Mouse (Mus musculus) cerebellum, postnatal 36 days (tissue): ENCODE results near the gene Dusp1.
A peak's percentile ranks its signal among the peaks of the same experiment; 100 is the strongest.

ENCODE experiments used
- DNase-seq, 2 experiments: peaks; one replicate each; pipeline ENCODE4 v3.0.0; 2021 to 2022; ENCODE audit warnings: mixed read lengths in 2 of 2

Dusp1 gene

DNA sequence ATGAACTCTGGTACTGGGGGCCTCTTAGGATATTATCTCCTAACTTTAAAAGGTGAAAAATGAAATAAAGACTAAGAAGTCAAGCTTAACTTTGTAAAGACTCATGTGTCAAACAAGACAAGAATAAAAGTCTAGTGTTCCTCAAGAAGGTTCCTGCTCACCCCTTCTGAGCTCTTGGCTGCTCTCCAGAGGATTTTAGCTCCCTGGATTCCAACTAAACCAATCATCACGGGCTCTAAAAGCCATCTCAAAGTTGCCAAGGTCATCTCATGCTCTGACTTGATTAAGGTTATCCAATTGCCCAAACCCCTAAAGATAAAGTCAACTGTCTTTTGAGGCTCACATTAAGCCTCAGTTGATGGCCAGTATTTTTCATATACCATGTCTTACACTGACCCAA, 63.3 kb downstream of the Dusp1 start:
- DNase-seq, result no peak

DNA sequence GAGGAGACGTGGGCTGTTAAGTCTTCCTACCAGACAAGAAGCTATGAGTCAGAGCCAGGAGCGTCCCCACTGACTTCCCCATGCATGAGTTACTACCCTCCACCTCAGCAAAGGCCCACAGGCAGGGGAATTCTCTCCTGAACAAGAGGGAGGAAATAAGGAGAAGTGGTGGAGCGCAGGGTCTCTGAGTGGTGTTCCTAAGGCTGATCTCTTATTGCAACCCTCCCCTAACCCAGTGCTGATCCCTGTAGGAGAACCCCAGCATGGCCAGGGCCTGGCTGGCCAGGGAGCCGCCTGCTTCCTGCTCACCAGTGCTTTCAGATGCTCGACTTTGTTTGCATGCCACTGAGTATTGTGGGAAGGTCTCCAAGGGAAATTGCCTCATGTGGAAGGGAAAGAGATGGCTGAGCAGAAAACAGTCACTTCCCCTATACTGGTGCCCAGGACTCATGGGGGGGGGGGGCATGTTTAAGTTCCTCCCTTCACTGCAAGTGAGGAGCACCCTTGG, 64.5 kb downstream of the Dusp1 start:
- no peak for DNase-seq

DNA sequence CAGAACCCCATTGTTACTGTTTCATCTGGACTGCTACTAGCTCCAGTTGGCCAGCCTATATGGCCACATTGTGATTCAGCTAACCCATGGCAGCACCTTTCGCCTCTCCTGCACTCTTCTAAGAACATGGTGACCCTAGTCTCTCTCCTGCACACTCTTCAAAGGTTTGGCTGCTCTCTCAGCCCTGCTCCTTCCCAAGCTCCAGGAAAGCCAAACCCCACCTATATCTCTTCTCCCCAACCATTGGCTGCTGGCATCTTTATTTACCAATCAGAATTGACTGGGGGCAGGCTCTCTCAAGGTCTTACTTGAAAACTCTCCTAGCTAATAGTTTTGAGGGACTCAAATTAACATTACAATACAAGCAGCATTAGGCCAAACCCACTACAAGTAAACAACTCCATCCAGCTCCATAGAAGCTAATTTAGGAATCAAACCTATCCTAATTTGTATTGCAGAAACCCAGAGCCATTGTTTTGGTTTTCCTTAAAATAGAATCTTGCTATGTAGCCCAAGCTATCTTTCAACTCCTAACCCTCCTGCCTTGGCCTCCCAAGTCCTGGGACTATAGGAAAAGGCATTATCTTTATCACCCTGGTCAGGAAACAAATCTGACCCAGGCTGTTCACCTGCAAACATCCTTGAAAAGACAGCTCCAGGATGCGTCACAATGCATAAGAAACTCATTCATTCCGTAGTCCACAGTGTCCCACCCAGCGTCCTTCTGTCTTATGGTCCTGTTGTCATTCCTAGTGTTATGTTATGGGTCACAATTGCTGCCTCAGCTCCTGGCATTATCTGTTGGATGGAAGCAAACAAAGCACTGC, 67.1 kb downstream of the Dusp1 start:
- no peak for DNase-seq

- DNase-seq, result no peak
These were observed 69.7 kb downstream of the Dusp1 start for GRCm38 (mm10) chr17:26492246-26492645.

GRCm38 (mm10) chr17:26490910-26491309, 71.0 kb downstream of the Dusp1 start:
- peak in 1 of 2 experiments; percentile 42 for DNase-seq

DNA sequence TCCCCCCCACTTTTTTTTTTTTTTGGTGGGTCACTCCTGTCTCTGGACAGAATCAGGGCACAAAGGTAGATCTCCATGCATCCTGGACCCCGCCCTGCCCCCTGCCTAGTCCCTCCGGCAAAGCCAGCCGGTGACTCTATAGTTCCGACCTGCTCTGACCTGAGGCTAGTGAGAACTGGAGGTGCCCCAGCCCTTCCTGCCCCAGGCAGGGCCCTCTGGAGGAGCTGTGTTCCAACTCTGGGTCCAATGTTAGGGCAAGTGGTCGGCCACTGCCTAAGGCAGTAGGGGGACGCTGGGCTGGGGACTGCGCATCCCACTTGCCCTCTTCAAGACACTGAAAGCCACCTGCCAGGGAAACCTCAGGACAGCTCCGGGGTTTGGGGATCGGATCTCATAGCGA, 71.9 kb downstream of the Dusp1 start:
- no peak for DNase-seq

DNA sequence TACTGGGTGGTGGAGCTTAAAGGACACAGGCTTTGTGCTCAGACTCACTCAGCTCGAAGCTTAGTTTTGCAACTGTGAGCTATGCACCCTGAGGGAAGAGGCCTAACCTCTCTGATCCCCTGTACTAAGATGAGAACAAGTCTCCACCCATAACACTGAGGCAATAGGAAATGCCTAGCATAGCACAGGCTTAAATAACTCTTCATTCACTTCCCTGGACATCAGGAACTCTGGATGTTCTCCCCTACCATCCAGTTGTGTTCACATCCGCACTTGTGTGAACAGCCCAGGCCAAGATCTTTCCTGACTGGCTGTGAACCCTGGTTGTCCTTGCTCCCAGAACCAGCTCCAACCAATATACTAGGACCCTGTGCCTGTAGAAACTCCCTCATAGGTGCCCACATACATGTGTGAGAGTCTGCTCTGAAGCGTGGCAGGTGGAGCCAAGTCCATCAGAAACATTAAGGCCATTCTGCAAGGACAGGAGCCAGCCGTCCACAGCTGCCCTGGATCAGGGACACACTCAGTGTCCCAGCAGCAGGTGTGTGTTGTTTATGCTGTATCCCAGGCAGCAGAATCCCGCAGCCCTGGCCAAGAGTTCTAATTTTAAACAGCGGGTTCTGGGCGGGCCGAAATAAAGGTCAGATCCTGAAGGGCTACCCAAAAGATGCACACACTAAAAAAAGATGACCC, 73.1 kb downstream of the Dusp1 start:
- no peak for DNase-seq

GRCm38 (mm10) chr17:26487917-26488316, 74.0 kb downstream of the Dusp1 start:
- no peak for DNase-seq

DNA sequence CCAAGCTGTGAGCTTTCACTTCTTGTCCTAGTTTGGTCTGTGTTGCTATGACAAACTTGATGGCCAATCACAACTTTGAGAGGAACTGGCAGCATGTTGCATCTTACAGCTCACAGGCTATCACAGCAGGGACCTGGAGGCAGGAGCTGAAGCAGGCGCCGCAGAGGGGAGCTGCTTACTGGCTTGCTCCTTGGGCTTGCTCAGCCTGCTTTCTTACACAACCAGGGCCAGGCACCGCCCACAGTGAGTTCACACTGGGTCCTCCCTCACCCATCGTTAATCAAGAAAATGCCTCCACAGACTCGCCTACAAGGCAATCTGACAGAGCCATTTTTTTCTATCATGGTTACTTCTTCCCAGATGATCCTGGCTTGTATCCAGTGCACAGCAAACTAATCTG, 74.7 kb downstream of the Dusp1 start:
- no peak for DNase-seq

- no peak for DNase-seq
These were observed 77.1 kb downstream of the Dusp1 start for GRCm38 (mm10) chr17:26484626-26485421.

DNA sequence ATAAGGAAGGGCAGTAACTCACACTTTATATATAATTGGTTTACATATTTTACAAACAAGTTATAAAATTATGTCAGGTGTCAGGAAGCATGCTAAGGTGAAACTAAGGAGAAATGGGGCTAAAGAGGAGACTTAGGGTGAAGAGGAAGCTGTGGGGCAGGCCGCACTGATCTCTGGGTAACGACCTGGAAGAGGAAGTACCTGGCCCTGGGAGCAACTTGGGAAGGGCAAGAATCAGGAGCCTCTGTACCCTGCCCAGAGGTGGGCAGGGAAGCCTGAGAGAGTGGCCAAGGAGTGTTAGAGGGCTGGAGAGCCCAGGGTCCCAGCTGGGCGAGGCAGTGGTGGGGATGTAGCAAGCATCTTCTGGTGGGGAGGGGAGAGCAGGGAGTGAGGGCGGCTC, 81.0 kb downstream of the Dusp1 start:
- no peak for DNase-seq

- no peak for DNase-seq
These were observed 82.3 kb downstream of the Dusp1 start for GRCm38 (mm10) chr17:26479619-26480018.

GRCm38 (mm10) chr17:26478672-26479071, 83.3 kb downstream of the Dusp1 start:
- DNase-seq, result no peak

DNA sequence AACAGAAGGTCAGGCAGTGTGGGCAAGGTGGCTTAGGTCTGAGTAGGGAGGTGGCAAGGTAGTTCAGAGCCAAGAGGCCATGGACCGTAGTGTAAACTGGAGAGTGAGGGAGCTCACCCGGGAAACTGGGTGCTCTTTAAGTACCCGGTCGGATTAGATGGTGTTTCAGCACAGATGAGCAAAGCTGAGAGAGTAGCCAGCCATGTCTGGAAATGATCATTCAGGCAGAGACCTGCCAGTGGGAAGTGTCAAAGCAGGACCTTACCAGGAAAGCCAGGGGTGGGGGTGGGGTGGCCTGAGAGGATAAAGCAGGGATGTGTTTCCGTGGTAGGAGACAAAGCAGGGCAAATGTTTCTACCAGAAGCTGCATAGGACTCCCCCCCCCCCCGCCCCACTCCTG, 85.1 kb downstream of the Dusp1 start:
- no peak for DNase-seq

DNA sequence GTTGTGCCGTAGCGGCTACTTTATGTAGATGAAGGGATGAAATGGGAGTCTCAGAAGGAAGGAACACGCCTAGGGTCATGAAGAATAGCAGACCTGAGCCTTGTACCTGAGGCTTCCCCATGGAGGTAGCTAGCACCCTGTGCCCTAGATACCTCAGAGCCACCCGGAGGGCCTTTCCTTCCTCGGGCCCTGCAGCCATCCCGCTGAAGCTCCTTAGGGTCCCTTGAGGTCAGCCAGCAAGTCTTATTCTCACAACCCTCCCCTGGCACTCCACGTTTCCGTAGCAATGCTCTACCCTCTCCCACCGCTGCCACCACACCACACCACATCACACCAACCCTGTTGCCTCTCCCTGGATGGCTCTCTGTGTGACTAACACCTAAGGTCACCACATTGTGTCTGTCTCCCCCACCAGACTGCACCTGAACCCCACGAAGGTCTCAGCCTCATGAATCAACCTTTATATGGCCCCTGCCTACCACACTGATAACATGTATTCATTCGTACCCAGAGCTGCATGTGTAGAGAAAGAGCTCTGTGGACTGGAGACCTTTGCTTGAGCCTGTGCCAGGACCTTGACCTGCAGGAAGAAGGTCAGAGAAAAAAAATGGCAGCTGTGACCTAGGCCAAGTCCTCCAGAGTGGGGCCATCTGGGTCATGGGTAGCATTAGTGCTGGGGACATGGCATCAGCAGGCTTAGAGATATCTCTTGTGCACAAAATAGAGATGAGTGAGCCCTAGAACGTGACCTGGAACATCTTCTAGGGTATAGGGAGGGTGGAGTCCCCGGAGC, 93.6 kb downstream of the Dusp1 start:
- no peak for DNase-seq

- no peak for DNase-seq
These were observed 94.3 kb downstream of the Dusp1 start for GRCm38 (mm10) chr17:26467619-26468018.

GRCm38 (mm10) chr17:26466741-26467150, 95.2 kb downstream of the Dusp1 start:
- DNase-seq, result peak; percentile 83 to 86

DNA sequence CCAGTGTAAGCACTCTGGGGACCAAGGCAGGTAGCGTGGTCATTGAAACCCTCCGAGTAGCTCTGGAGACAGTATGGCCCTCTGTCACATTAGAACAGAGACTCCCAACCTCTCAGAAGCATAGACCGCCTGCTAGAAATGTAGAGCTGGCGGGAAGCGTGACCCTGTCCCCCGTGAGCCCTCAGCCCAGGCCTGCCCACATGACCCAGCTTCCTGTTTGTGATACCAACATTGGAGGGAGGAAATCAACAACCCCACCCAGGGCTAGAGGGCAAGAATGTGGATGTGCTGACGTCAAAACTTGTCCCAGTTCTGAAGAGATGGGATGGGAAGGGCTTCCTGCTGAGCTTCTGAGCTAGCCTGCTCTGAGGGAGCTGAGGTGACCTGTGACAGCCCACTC, 97.0 kb downstream of the Dusp1 start:
- no peak for DNase-seq

GRCm38 (mm10) chr17:26464481-26464880, 97.4 kb downstream of the Dusp1 start:
- no peak for DNase-seq

- DNase-seq, result no peak
These were observed 97.9 kb downstream of the Dusp1 start for GRCm38 (mm10) chr17:26463984-26464383.

- no peak for DNase-seq
These were observed 98.5 kb downstream of the Dusp1 start for GRCm38 (mm10) chr17:26463432-26463831.

- peak; percentile 88 to 92 for DNase-seq
These were observed 99.2 kb downstream of the Dusp1 start for GRCm38 (mm10) chr17:26462634-26463170.
